Mouse (Mus musculus) CH12.LX (cell line): Measurements from ENCODE around the gene Abhd14a.

Experiments used
- CHD1 ChIP-seq: IDR thresholded peaks from 2 replicates; pipeline ENCODE4 v1.6.1; 2012; ENCODE audit warnings: low read depth, low read length, improper control_type of control experiment, inconsistent platforms
- CTCF ChIP-seq, 2 experiments: IDR thresholded peaks in 1 of 2; conservative IDR thresholded peaks in 1 of 2; 2 replicates each; pipeline ENCODE4 v1.5.1; 2011 to 2012; ENCODE audit warnings: low read depth in 2 of 2, low read length in 2 of 2, improper control_type of control experiment in 1 of 2, inconsistent platforms in 1 of 2, mild to moderate bottlenecking in 1 of 2, moderate library complexity in 1 of 2
- E2F4 ChIP-seq: IDR thresholded peaks from 2 replicates; pipeline ENCODE4 v1.6.1; 2011; ENCODE audit warnings: low read depth, low read length, improper control_type of control experiment; ENCODE audit not compliant: insufficient replicate concordance
- EP300 ChIP-seq: IDR thresholded peaks from 2 replicates; pipeline ENCODE4 v1.6.1; 2011; ENCODE audit warnings: low read length, improper control_type of control experiment
- MXI1 ChIP-seq: IDR thresholded peaks from 2 replicates; pipeline ENCODE4 v1.6.1; 2011; ENCODE audit warnings: mild to moderate bottlenecking, low read depth, low read length, improper control_type of control experiment
- POLR2A ChIP-seq: IDR thresholded peaks from 2 replicates; pipeline ENCODE4 v1.6.1; 2011; ENCODE audit warnings: low read depth, mild to moderate bottlenecking, improper control_type of control experiment, low read length
- SIN3A ChIP-seq: IDR thresholded peaks from 2 replicates; pipeline ENCODE4 v1.6.1; 2012; ENCODE audit warnings: low read length, improper control_type of control experiment, inconsistent platforms
- TBP ChIP-seq: conservative IDR thresholded peaks from 2 replicates; pipeline ENCODE4 v1.6.1; 2011; ENCODE audit warnings: low read depth, low read length, improper control_type of control experiment
- ZNF384 ChIP-seq: IDR thresholded peaks from 2 replicates; pipeline ENCODE4 v1.6.1; 2012; ENCODE audit warnings: low read depth, low read length, improper control_type of control experiment, inconsistent platforms

GRCm38 (mm10) chr9:106483606-106484005 lies 36.1 kb upstream of the Abhd14a start:
- TF ChIP-seq ZNF384, result no peak
- TF ChIP-seq CTCF (conservative IDR thresholded peaks at IDR 0.05 in 1 of 2, IDR thresholded peaks at IDR 0.05 in 1 of 2; ENCODE audit: low read depth in 2 of 2, low read length in 2 of 2), result no peak
- no peak for TF ChIP-seq TBP
- no peak for TF ChIP-seq POLR2A
- TF ChIP-seq E2F4, result no peak
- TF ChIP-seq EP300, result no peak
- no peak for TF ChIP-seq MXI1
- TF ChIP-seq CHD1, result no peak
- TF ChIP-seq SIN3A, result no peak
